Comparison of ENCODE assay signal across 8 mouse cellular contexts in the genomic region with DNA sequence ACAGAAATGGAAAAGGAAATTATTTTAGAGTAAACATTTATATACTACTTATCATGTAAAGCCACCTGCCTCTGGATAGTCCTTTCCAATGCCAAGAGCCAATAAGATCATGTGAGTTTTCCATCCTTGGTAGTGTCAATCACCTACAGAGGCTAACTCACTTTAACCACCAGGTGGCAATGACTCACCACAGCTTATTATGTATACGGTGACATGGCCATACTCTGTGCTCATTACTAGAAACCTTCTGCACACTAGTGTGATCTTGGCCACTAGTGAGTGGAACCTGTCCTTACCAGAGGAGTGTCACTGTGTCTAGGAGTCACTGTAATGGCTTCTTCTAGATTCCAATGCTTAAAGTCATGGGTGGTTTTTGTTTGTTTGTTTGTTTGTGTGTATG.
DNase-seq lines count a peak whose midpoint lies in the region; ATAC-seq and TF ChIP-seq lines count a peak whose summit lies in the region.

No protein-coding gene starts in this region.

- H3K9me3 ChIP-seq in hindbrain, postnatal 0 days (ENCODE audit: low read length) = no peaks in the 10 kb centered on the region
- H3K9me3 ChIP-seq in midbrain, postnatal 0 days (ENCODE audit: low read length) = no peaks in the 10 kb centered on the region

- H3K27me3 ChIP-seq in hindbrain, postnatal 0 days (ENCODE audit: insufficient read depth, low read length) = no peaks in the 10 kb centered on the region
- H3K27me3 ChIP-seq in midbrain, postnatal 0 days (ENCODE audit: insufficient read depth, low read length) = no peaks in the 10 kb centered on the region

- DNase-seq in cerebellum, postnatal 10 days = peak; percentile 38 to 50
- DNase-seq in cerebellum, adult 11 months = no peak
- peak; percentile 2 for DNase-seq in ovary, postnatal 14 days (ENCODE audit: low spot score)
- DNase-seq in ovary, postnatal 36 days (ENCODE audit: low spot score) = no peak
- DNase-seq in hindbrain, postnatal 0 days (ENCODE audit: low spot score) = peak; percentile 63
- DNase-seq in midbrain, postnatal 0 days (ENCODE audit: low spot score) = peak; percentile 55
- DNase-seq in frontal cortex, postnatal 25 days (ENCODE audit: low spot score in 2 of 2) = no peak

- no peak overlapping the region for H3K4me2 ChIP-seq in hindbrain, postnatal 0 days (ENCODE audit: low read depth, low read length)
- H3K4me2 ChIP-seq in midbrain, postnatal 0 days (ENCODE audit: low read depth, low read length, poor library complexity, severe bottlenecking) = no peak overlapping the region

- H3K27ac ChIP-seq in hindbrain, postnatal 0 days = no peak overlapping the region
- no peak overlapping the region for H3K27ac ChIP-seq in midbrain, postnatal 0 days (ENCODE audit: low read depth, low read length)

- no peaks in the 10 kb centered on the region for H3K36me3 ChIP-seq in hindbrain, postnatal 0 days (ENCODE audit: insufficient read depth, low read length)
- no peaks in the 10 kb centered on the region for H3K36me3 ChIP-seq in midbrain, postnatal 0 days (ENCODE audit: insufficient read depth, low read length)

- 42% methylated on average over 1 of the region's 1 CpGs for WGBS in hindbrain, postnatal 0 days
- WGBS in midbrain, postnatal 0 days = 41% methylated on average over 1 of the region's 1 CpGs

- H3K9ac ChIP-seq in hindbrain, postnatal 0 days (replicated peaks; ENCODE audit: low read length) = no peak overlapping the region
- H3K9ac ChIP-seq in midbrain, postnatal 0 days (replicated peaks; ENCODE audit: low read length, poor library complexity, severe bottlenecking) = no peak overlapping the region

- H3K4me3 ChIP-seq in hindbrain, postnatal 0 days (ENCODE audit: low read length) = no peak overlapping the region
- no peak overlapping the region for H3K4me3 ChIP-seq in midbrain, postnatal 0 days (ENCODE audit: low read depth, low read length)

- TF ChIP-seq CTCF in hindbrain, postnatal 0 days (IDR thresholded peaks at IDR 0.05; ENCODE audit: low read depth) = peak; percentile 74
- TF ChIP-seq CTCF in midbrain, postnatal 0 days (IDR thresholded peaks at IDR 0.05) = peak; percentile 74

- H3K4me1 ChIP-seq in hindbrain, postnatal 0 days (ENCODE audit: insufficient read depth, low read length) = no peaks in the 10 kb centered on the region
- no peaks in the 10 kb centered on the region for H3K4me1 ChIP-seq in midbrain, postnatal 0 days (ENCODE audit: insufficient read depth, low read length)

- peak; percentile 70; the same call in 1 of the 2 replicates for ATAC-seq in hindbrain, postnatal 0 days
- ATAC-seq in midbrain, postnatal 0 days (ENCODE audit: low FRiP score) = peak; percentile 49; the same call in 1 of the 2 replicates
- no peak for ATAC-seq in activated CD4-positive, CD25-positive, alpha-beta regulatory T cell, adult 4 months

Comparison
In these comparisons a context has a peak if more than half of its experiments do, and no peak if none do; other contexts are left out.
1. DNase-seq: peak in cerebellum, postnatal 10 days (2 of 2), ovary, postnatal 14 days (single experiment), hindbrain, postnatal 0 days (single experiment) and midbrain, postnatal 0 days (single experiment); none in cerebellum, adult 11 months (single experiment), ovary, postnatal 36 days (single experiment) and frontal cortex, postnatal 25 days (0 of 2).